Mouse (Mus musculus): ENCODE results near the gene Cyp4f39. TPM values are rescaled to one million over a fixed set of nuclear protein-coding genes. Genes with fewer than 3 reads are reported as not detected.

The Cyp4f39 gene
- polyA plus RNA-seq, 1 experiment, result 0.88 TPM

DNA sequence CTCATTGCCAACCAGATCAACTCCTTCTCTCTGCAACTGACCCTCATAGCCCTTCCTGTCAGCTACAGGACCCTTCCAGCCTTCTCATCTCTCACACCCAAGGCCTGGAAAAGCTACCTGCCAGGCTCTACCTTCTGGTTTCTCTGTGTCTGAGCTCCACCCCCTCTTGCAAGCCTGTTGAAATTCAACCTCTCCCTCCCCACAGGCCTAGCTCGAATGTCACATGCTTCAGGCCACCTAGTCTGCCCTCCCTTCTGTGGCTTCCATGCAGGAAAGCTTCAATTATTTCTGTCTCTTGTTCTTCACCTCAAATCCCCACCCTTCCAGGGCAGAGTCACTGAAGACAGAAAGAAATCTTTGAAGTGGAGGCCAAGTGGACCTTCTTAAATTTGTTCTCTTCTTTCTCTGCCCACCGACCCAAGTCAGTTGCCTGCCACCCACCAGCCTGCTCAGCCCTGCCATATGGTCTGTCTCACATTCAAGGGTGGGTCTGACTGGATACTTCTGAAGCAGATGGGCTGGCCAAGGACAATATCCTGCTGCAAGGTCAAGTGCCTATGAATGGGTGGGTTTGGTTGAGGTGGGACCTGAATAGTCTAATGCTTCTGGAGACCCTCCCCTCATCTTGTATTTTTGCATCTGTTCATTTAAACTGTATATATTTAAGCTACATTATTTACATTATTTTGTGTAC, 1.5 kb upstream of the Cyp4f39 start:
- H3K27me3 ChIP-seq (ENCODE audit: control insufficient read depth, insufficient read depth, low read length, poor library complexity, severe bottlenecking), result no peaks in the 10 kb centered on the region
- peaks cover 3% of the 10 kb centered on the region for H3K4me1 ChIP-seq (ENCODE audit: control insufficient read depth, insufficient read depth, low read length)
- H3K9me3 ChIP-seq (replicated peaks; ENCODE audit: control insufficient read depth, insufficient read depth, low read length, poor library complexity, severe bottlenecking), result peaks cover 7% of the 10 kb centered on the region
- no peak overlapping the region for H3K9ac ChIP-seq (ENCODE audit: low read depth, poor library complexity, severe bottlenecking)
- peak; percentile 79; the same call in 1 of the 2 replicates for TF ChIP-seq EP300 (IDR thresholded peaks at IDR 0.05; ENCODE audit: insufficient read depth, low read depth, low read length)
- no peak for TF ChIP-seq CTCF (IDR thresholded peaks at IDR 0.05; ENCODE audit: low read depth, low read length)
- H3K36me3 ChIP-seq (ENCODE audit: control insufficient read depth, insufficient read depth, low read length, poor library complexity, severe bottlenecking), result no peaks in the 10 kb centered on the region
- H3K27ac ChIP-seq (ENCODE audit: insufficient read depth, low read length), result no peak overlapping the region
- H3K4me3 ChIP-seq (ENCODE audit: low read depth, low read length), result no peak overlapping the region

- Histone ChIP-seq H3K4me3 (ENCODE audit: low read depth, low read length) (no peak overlapping the region), H3K4me1 (ENCODE audit: control insufficient read depth, insufficient read depth, low read length) (peaks cover 3% of the 10 kb centered on the region), H3K27ac (ENCODE audit: insufficient read depth, low read length) (no peak overlapping the region), H3K9me3 (replicated peaks; ENCODE audit: control insufficient read depth, insufficient read depth, low read length, poor library complexity, severe bottlenecking) (peaks cover under 1% of the 10 kb centered on the region), H3K9ac (ENCODE audit: low read depth, poor library complexity, severe bottlenecking) (no peak overlapping the region), H3K27me3 (ENCODE audit: control insufficient read depth, insufficient read depth, low read length, poor library complexity, severe bottlenecking) (no peaks in the 10 kb centered on the region), H3K36me3 (ENCODE audit: control insufficient read depth, insufficient read depth, low read length, poor library complexity, severe bottlenecking) (no peaks in the 10 kb centered on the region)
- TF ChIP-seq POLR2A (IDR thresholded peaks at IDR 0.05; ENCODE audit: insufficient read depth, low read length) (no peak), EP300 (IDR thresholded peaks at IDR 0.05; ENCODE audit: insufficient read depth, low read depth, low read length) (no peak), CTCF (IDR thresholded peaks at IDR 0.05; ENCODE audit: low read depth, low read length) (no peak)
Measured at GRCm38 (mm10) chr17:32454188-32454587, 1.7 kb downstream of the Cyp4f39 start.

DNA sequence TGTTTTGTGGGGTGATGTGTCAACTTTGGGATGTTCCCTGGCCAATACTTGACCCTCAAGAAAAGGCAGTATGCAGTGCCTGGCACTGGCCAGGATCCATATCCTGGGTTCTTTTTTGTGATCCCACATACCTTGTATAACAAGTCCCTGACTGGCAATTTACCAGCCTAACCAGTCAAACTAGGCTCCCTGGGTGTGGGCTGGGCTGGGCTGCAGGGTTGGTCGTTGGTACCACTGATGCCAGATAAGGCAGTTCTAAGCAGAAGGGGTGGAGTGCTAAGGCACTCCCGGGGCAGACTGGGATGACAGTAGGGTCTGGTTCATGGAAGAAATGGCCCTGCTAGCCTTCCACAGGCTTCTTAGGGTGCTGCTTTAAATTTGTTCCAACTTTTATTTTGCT, 2.5 kb downstream of the Cyp4f39 start:
- peaks cover 3% of the 10 kb centered on the region for H3K4me1 ChIP-seq (ENCODE audit: control insufficient read depth, insufficient read depth, low read length)
- no peak for TF ChIP-seq EP300 (IDR thresholded peaks at IDR 0.05; ENCODE audit: insufficient read depth, low read depth, low read length)
- TF ChIP-seq CTCF (IDR thresholded peaks at IDR 0.05; ENCODE audit: low read depth, low read length), result no peak
- TF ChIP-seq POLR2A (IDR thresholded peaks at IDR 0.05; ENCODE audit: insufficient read depth, low read length), result no peak
- H3K27ac ChIP-seq (ENCODE audit: insufficient read depth, low read length), result no peak overlapping the region
- no peaks in the 10 kb centered on the region for H3K9me3 ChIP-seq (replicated peaks; ENCODE audit: control insufficient read depth, insufficient read depth, low read length, poor library complexity, severe bottlenecking)
- no peaks in the 10 kb centered on the region for H3K36me3 ChIP-seq (ENCODE audit: control insufficient read depth, insufficient read depth, low read length, poor library complexity, severe bottlenecking)
- H3K27me3 ChIP-seq (ENCODE audit: control insufficient read depth, insufficient read depth, low read length, poor library complexity, severe bottlenecking), result no peaks in the 10 kb centered on the region
- H3K9ac ChIP-seq (ENCODE audit: low read depth, poor library complexity, severe bottlenecking), result no peak overlapping the region
- no peak overlapping the region for H3K4me3 ChIP-seq (ENCODE audit: low read depth, low read length)

DNA sequence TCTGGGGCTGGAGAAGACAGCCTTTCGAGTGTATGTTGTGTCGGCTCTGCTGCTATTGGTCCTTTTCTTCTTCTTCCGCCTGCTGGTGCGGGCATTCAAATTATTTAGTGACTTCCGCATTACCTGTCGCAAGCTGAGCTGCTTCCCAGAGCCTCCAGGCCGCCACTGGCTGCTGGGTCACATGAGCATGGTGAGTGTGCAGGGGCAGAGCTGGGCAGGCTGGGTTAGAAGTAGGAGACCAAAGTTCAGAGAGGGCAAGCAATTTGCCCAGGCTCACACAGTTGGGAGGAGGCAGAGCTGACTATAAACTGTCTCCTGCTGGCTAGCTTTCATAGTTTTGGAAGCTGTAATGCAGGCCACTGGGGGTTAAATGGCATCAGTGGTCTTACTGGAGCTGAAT, 16.0 kb downstream of the Cyp4f39 start:
- Histone ChIP-seq H3K36me3 (ENCODE audit: control insufficient read depth, insufficient read depth, low read length, poor library complexity, severe bottlenecking) (no peaks in the 10 kb centered on the region), H3K9me3 (replicated peaks; ENCODE audit: control insufficient read depth, insufficient read depth, low read length, poor library complexity, severe bottlenecking) (no peaks in the 10 kb centered on the region), H3K4me1 (ENCODE audit: control insufficient read depth, insufficient read depth, low read length) (no peaks in the 10 kb centered on the region), H3K27me3 (ENCODE audit: control insufficient read depth, insufficient read depth, low read length, poor library complexity, severe bottlenecking) (no peaks in the 10 kb centered on the region), H3K4me3 (ENCODE audit: low read depth, low read length) (no peak overlapping the region), H3K27ac (ENCODE audit: insufficient read depth, low read length) (no peak overlapping the region), H3K9ac (ENCODE audit: low read depth, poor library complexity, severe bottlenecking) (no peak overlapping the region)
- TF ChIP-seq CTCF (IDR thresholded peaks at IDR 0.05; ENCODE audit: low read depth, low read length) (no peak), POLR2A (IDR thresholded peaks at IDR 0.05; ENCODE audit: insufficient read depth, low read length) (no peak), EP300 (IDR thresholded peaks at IDR 0.05; ENCODE audit: insufficient read depth, low read depth, low read length) (no peak)

- Histone ChIP-seq H3K4me1 (ENCODE audit: control insufficient read depth, insufficient read depth, low read length) (no peaks in the 10 kb centered on the region), H3K27ac (ENCODE audit: insufficient read depth, low read length) (no peak overlapping the region), H3K9me3 (replicated peaks; ENCODE audit: control insufficient read depth, insufficient read depth, low read length, poor library complexity, severe bottlenecking) (no peaks in the 10 kb centered on the region), H3K9ac (ENCODE audit: low read depth, poor library complexity, severe bottlenecking) (no peak overlapping the region), H3K27me3 (ENCODE audit: control insufficient read depth, insufficient read depth, low read length, poor library complexity, severe bottlenecking) (no peaks in the 10 kb centered on the region), H3K4me3 (ENCODE audit: low read depth, low read length) (no peak overlapping the region), H3K36me3 (ENCODE audit: control insufficient read depth, insufficient read depth, low read length, poor library complexity, severe bottlenecking) (no peaks in the 10 kb centered on the region)
- TF ChIP-seq EP300 (IDR thresholded peaks at IDR 0.05; ENCODE audit: insufficient read depth, low read depth, low read length) (no peak), CTCF (IDR thresholded peaks at IDR 0.05; ENCODE audit: low read depth, low read length) (no peak), POLR2A (IDR thresholded peaks at IDR 0.05; ENCODE audit: insufficient read depth, low read length) (no peak)
Measured at GRCm38 (mm10) chr17:32470795-32471194, 18.3 kb downstream of the Cyp4f39 start.

DNA sequence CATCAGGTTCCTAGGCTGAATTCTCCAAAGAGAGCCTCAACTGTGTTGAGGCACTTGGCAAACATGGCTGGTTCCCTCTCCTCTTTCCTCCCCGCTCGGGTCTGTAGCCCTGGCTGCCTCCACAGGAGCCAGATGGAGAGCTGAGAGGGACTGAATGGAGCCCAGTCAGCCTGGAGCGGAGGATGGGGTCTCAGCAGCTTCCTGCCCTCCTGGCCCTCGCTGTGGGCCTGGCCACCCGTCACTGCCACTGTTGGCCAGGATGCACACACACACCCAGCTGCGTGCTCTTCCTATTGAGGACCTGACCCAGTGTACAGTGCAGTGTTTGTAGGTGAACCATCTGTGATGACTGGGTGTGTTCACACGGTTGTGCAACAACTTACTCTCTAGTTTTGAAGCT, 19.7 kb downstream of the Cyp4f39 start:
- no peaks in the 10 kb centered on the region for H3K4me1 ChIP-seq (ENCODE audit: control insufficient read depth, insufficient read depth, low read length)
- H3K27me3 ChIP-seq (ENCODE audit: control insufficient read depth, insufficient read depth, low read length, poor library complexity, severe bottlenecking), result no peaks in the 10 kb centered on the region

More for the DNA sequence above, 19.7 kb downstream of the Cyp4f39 start:
- no peak overlapping the region for H3K9ac ChIP-seq (ENCODE audit: low read depth, poor library complexity, severe bottlenecking)
- no peak overlapping the region for H3K4me3 ChIP-seq (ENCODE audit: low read depth, low read length)
- no peak overlapping the region for H3K27ac ChIP-seq (ENCODE audit: insufficient read depth, low read length)
- H3K36me3 ChIP-seq (ENCODE audit: control insufficient read depth, insufficient read depth, low read length, poor library complexity, severe bottlenecking), result no peaks in the 10 kb centered on the region
- TF ChIP-seq CTCF (IDR thresholded peaks at IDR 0.05; ENCODE audit: low read depth, low read length), result no peak
- no peak for TF ChIP-seq POLR2A (IDR thresholded peaks at IDR 0.05; ENCODE audit: insufficient read depth, low read length)
- TF ChIP-seq EP300 (IDR thresholded peaks at IDR 0.05; ENCODE audit: insufficient read depth, low read depth, low read length), result no peak
- H3K9me3 ChIP-seq (replicated peaks; ENCODE audit: control insufficient read depth, insufficient read depth, low read length, poor library complexity, severe bottlenecking), result no peaks in the 10 kb centered on the region
